Mouse (Mus musculus) spleen, embryonic (tissue): Measurements from ENCODE around the gene Dync1li2.

Experiments used
- CTCF ChIA-PET: fragments of 350-600 bp; sonication (Branson Sonifier 250); formaldehyde crosslinking; loops from one replicate; lab custom pipeline; 2022; lab: Charles Lee

Dync1li2 gene

DNA sequence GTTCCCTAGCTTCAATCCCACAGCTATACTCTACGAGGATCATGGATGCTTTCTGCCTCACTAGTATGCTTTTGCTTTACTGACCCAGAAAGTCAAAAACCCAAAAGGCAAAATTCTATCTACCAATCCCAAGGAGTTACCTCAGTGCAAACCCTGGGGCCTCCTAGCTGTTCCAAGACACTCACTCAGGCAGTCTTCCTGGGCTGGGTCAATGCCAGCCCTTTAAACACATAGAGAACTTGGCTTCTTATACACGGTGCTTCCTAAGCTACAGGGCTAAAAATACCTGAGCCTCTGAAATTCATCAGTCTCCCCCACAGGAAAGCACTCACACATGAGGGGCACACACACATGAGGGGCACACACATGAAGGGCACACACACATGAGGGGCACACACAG is 59.6 kb downstream of the Dync1li2 start:
- CTCF ChIA-PET = no interaction called here

GRCm38 (mm10) chr8:104380961-104381411 is 61.9 kb downstream of the Dync1li2 start:
- CTCF ChIA-PET = no interaction called here

DNA sequence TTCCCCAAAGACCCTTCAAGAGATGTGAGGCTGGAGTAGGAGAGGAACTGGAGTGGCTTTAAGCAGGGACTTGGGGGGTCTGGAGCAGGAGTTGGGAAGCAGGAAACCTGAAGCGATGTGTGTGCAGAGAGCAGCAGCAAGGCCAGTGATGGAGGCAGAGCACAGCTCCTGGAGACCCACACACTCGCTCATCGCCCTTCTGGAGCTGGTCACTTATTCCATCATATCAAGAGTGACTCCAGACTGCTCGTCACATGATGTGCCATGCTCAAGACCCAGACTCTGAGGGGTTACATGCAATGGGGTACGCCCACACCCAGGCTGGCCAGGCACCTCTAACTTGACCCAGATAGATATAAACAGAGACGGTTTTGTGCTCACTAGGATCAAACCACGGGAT is 62.6 kb downstream of the Dync1li2 start:
- CTCF ChIA-PET = no interaction called here

DNA sequence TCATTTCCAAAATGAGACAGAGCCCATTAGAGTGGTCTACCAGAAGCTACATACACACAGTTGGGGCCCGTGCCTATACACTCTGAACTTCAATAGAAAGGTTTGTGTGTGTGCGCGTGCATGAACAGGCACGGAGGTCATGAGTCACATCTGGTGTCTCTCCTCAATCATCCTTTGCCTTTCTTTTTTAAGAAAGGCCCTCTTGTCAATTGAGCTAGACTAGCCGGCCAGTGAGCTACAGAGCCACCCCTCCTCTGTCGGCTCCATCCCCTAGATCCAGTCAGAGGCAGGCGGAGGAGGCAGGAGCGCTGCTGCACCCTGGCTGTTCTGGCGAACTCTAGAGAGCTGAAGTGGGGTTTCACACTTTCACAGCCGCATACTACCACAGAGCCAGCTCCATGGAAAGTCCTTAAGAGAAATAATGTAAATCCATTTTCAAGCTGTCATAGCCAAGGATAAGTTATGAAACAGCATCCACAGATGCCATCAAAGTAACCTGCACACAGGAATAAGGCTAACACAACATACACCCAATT is 63.5 kb downstream of the Dync1li2 start:
- CTCF ChIA-PET = no interaction called here

DNA sequence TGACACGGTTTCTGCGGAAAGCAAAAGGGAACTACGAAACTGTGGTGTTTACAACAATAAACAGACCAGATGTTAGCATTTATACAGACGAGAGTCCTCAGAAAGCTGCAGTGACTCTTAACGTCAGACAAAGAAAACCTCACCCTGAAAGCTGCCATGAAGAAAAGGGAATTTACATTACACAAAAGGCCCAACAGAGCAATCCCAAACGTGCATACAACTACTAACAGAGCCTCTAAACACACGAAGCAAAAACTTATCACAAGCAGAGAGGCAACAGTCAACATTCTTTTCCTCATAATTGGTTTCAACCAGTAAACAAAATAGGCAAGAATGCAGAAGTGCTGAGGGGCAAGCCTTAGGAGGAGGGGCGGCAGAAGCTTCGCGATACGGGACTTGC is 66.2 kb downstream of the Dync1li2 start:
- CTCF ChIA-PET = no interaction called here

- CTCF ChIA-PET = no interaction called here
Observed at GRCm38 (mm10) chr8:104375959-104376358, 66.9 kb downstream of the Dync1li2 start.

DNA sequence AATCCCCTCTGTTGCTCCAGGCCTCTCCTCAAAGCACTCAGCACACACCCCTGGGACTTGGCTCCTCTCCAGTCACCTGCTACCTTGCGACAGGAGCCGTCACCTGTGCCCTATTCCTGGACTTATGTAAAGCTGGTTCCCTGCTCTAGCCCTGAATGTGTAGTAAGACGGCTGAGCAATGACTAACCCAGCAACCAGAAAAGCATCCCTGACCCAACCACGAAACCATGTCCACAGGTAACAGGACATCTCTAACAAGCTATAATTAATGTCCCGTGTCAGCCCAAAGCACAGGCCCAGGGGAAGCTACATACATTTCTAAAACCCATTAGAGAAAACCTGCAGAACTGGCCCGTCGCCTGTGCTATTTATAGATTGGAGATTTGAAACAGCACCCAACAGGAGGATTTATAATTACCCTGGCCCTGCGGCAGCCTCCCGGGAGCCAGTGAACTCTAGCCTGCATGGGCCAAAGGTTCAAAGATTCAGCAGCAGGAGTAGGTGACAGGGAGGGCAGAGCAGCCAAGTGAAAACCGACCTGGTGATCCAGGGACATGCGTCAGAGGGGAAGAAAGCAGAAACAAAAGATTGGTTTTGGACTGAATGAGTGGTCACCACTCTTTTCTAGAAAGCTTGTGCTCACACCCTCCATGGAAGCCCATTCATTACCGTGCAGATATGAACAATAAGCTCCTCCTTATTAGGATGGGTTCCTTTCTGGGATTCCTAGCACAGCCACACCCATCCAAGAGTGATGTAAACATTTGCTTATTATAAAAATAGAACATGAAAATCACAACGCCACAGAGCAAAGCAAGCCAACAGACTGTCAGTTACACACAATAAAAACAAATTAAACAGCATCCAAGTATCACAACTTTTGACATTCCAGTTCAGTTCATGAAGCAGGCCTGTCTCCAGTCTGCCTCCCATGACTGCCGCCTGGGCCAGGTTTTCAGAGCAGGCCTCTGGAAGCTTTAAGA is 67.7 kb downstream of the Dync1li2 start:
- CTCF ChIA-PET = no interaction called here

DNA sequence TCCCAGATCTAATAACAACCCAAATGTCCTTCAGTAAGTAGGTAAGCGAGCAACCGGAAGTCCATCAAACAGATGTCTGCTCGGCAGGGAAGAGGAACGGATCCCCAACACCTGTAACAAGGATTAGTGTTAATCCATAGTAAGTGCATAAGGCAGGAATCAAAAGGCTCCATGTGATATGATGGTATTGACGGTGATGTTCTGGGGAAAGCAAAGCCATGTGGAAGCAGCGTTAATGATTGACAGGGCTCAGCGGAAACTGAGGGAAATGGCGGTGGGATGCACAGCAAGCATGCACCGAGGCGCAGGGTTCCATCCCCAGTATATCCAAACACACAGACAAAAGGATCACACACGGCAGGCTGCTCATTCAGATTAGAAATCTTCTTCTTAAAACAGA is 68.6 kb downstream of the Dync1li2 start:
- CTCF ChIA-PET = interaction anchor here (0.6 kb wide), 1 partner anchor 35 kb away, joined by 4 read pairs; the partner anchor contains the start of gene Cmtm3

GRCm38 (mm10) chr8:104373779-104374178 is 69.1 kb downstream of the Dync1li2 start:
- CTCF ChIA-PET = interaction anchor here (0.6 kb wide), 1 partner anchor 34 kb away, joined by 4 read pairs; the partner anchor contains the start of gene Cmtm3

DNA sequence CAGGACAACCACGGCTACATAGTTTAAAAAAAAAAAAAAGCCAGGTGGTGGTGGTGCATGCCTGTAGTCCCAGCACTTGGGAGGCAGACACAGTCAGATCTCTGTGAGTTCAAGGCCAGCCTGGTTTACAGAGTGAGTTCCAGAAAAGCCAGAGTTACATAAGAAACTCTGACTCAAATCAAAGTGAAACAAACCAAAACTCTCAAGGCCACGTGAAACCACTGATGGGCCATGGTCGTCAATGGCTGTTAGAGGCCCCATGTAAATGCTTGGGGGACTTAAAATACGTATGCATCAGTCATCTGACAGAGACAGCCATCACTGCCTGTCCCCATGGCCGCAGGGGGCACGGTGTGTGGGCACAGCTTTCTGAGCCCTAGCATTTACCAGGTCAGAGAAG is 71.7 kb downstream of the Dync1li2 start:
- CTCF ChIA-PET = no interaction called here

DNA sequence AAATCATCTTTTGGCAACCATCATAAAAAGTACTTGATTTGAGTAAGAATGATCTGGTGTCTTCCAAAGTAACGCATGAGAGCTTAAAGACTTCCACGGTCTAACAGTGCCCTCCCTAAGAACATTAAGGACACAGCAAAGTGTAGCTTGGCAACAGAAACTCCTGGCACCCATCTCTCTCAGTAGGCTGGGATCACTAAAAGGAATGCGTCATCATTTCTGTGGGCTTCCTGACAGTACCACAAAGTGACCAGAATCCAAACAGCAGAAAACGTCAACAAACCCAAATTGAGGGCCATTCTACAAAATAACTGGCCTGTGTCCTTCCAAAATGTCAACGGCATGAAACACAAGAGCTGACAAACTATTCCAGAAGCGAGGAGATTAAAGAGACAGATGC is 72.8 kb downstream of the Dync1li2 start:
- CTCF ChIA-PET = no interaction called here

DNA sequence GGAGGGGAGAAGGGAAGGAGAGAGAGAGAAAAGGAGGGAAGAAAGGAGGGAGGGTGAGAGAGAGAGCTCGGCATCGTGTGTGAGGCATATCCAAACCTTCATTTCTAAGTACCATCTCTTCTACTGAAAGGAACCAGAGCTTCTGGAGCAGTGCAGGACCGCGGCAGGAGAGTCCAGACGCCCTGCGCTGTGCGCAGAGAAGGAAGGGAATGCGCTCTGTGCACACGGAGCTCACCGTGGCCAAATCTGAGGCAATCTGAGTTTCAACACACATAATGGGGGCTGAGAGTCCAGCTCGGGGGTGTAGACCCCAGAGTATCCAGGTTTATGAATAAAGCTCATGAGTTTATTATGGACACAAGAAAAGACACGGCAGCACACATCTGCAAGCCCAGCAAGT is 73.3 kb downstream of the Dync1li2 start:
- CTCF ChIA-PET = no interaction called here
